Mouse (Mus musculus): ENCODE results near the gene Crim1.

- TF ChIP-seq POLR2A (IDR thresholded peaks at IDR 0.05; ENCODE audit: low read depth, low read length) (no peak), CTCF (conservative IDR thresholded peaks at IDR 0.05; ENCODE audit: insufficient read depth, insufficient read length, low read depth, low read length) (no peak)
These were observed 118.8 kb downstream of the Crim1 start for GRCm38 (mm10) chr17:78318810-78319209.
